Mouse (Mus musculus): ENCODE results near the gene Sod3. TPM values are rescaled to one million over a fixed set of nuclear protein-coding genes. Genes with fewer than 3 reads are reported as not detected.

Gene Sod3
- total and polyA plus RNA-seq, 3 experiments = not detected

DNA sequence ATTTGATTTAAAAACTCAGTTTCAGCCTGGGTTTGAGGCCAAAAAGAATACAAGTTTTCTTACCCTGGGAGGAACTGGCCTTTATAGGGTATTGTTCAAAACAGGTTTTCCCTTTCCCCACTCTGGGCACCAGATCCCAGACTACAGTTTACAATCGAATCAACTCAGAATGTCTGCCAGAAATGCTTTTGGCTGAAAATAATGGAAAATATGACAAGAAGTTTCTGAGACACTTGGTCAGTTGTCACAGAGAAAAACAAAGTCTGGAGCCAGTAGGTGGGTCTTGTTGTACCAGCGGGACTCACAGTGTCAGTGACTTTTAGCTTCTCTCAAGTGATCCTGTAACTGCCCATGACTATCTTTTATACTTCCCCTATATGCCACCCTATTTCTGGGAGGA is 13.1 kb upstream of the Sod3 start:
- no peaks in the 10 kb centered on the region for H3K27me3 ChIP-seq (ENCODE audit: control insufficient read depth in 1 of 2, insufficient read depth in 2 of 2, low read length in 2 of 2)
- H3K79me2 ChIP-seq (ENCODE audit: control insufficient read depth, insufficient read depth, low read length, poor library complexity) = no peaks in the 10 kb centered on the region
- no peaks in the 10 kb centered on the region for H3K9me3 ChIP-seq (replicated peaks; ENCODE audit: insufficient read depth, low read length)
- H3K9ac ChIP-seq (ENCODE audit: control insufficient read depth, low read depth, low read length, poor library complexity, severe bottlenecking) = no peak overlapping the region
- no peak for DNase-seq (ENCODE audit: low read depth, low spot score)
- no peaks in the 10 kb centered on the region for H3K4me1 ChIP-seq (ENCODE audit: control insufficient read depth in 1 of 2, insufficient read depth in 2 of 2, low read length in 2 of 2)
- no peak overlapping the region for H3K4me3 ChIP-seq (ENCODE audit: control insufficient read depth in 1 of 2, insufficient read depth in 1 of 2, low read depth in 2 of 2, low read length in 2 of 2)
- no peak for TF ChIP-seq POLR2AphosphoS5 (IDR thresholded peaks at IDR 0.05; ENCODE audit: borderline replicate concordance, low read depth, low read length)
- no peak for TF ChIP-seq SMC3 (IDR thresholded peaks at IDR 0.05; ENCODE audit: low read depth, low read length)
- H3K27ac ChIP-seq (ENCODE audit: control insufficient read depth, low read depth, low read length) = no peak overlapping the region
- H3K36me3 ChIP-seq (ENCODE audit: control insufficient read depth in 1 of 2, insufficient read depth in 2 of 2, low read length in 2 of 2) = no peaks in the 10 kb centered on the region

DNA sequence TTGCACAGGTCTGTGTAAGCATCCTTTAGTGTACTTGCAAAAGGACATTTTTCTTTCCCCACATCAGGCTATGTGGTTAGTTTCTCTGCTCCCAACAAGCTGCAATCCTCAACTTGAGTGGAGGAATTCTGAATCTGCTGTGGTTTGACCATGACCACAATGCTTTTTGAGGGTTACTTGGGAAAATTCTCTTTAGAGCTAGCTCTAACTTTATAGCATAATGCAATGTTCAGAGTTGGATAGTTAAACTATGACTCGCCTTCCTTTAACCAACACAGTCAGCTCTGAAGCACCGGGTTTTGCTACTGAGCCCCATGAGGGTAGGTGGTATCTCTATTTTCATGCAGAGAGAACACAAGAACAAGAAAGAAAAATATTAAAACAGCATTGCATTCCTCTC is 12.0 kb upstream of the Sod3 start:
- H3K27me3 ChIP-seq (ENCODE audit: control insufficient read depth in 1 of 2, insufficient read depth in 2 of 2, low read length in 2 of 2) = no peaks in the 10 kb centered on the region
- H3K27ac ChIP-seq (ENCODE audit: control insufficient read depth, low read depth, low read length) = no peak overlapping the region
- no peaks in the 10 kb centered on the region for H3K9me3 ChIP-seq (replicated peaks; ENCODE audit: insufficient read depth, low read length)
- TF ChIP-seq ELF1 (IDR thresholded peaks at IDR 0.05; ENCODE audit: low read depth, low read length) (no peak), MAX (IDR thresholded peaks at IDR 0.05; ENCODE audit: low read length) (no peak), ZKSCAN1 (IDR thresholded peaks at IDR 0.05; ENCODE audit: low read depth, low read length) (no peak), ZNF384 (IDR thresholded peaks at IDR 0.05; ENCODE audit: low read depth, low read length) (no peak), RAD21 (IDR thresholded peaks at IDR 0.05; ENCODE audit: low read depth, low read length) (no peak), GATA1 (IDR thresholded peaks at IDR 0.05; ENCODE audit: low read depth, low read length) (no peak), SMC3 (IDR thresholded peaks at IDR 0.05; ENCODE audit: low read depth, low read length) (no peak), TBP (IDR thresholded peaks at IDR 0.05; ENCODE audit: low read depth, low read length) (no peak), ETS1 (IDR thresholded peaks at IDR 0.05; ENCODE audit: low read depth, low read length) (no peak), TCF12 (IDR thresholded peaks at IDR 0.05; ENCODE audit: low read depth, low read length) (no peak), SIN3A (IDR thresholded peaks at IDR 0.05; ENCODE audit: low read length) (no peak), USF1 (IDR thresholded peaks at IDR 0.05; ENCODE audit: low read depth, low read length) (no peak), CHD2 (IDR thresholded peaks at IDR 0.05; ENCODE audit: low read length) (no peak), GABPA (IDR thresholded peaks at IDR 0.05; ENCODE audit: low read depth, low read length) (no peak), MAFK (IDR thresholded peaks at IDR 0.05; ENCODE audit: borderline replicate concordance, low read depth, low read length) (no peak), POLR2AphosphoS5 (IDR thresholded peaks at IDR 0.05; ENCODE audit: borderline replicate concordance, low read depth, low read length) (no peak)
- no peaks in the 10 kb centered on the region for H3K36me3 ChIP-seq (ENCODE audit: control insufficient read depth in 1 of 2, insufficient read depth in 2 of 2, low read length in 2 of 2)
- H3K9ac ChIP-seq (ENCODE audit: control insufficient read depth, low read depth, low read length, poor library complexity, severe bottlenecking) = no peak overlapping the region
- no peak overlapping the region for H3K4me3 ChIP-seq (ENCODE audit: control insufficient read depth in 1 of 2, insufficient read depth in 1 of 2, low read depth in 2 of 2, low read length in 2 of 2)
- H3K79me2 ChIP-seq (ENCODE audit: control insufficient read depth, insufficient read depth, low read length, poor library complexity) = no peaks in the 10 kb centered on the region
- DNase-seq (ENCODE audit: low read depth, low spot score) = no peak
- H3K4me1 ChIP-seq (ENCODE audit: control insufficient read depth in 1 of 2, insufficient read depth in 2 of 2, low read length in 2 of 2) = no peaks in the 10 kb centered on the region

DNA sequence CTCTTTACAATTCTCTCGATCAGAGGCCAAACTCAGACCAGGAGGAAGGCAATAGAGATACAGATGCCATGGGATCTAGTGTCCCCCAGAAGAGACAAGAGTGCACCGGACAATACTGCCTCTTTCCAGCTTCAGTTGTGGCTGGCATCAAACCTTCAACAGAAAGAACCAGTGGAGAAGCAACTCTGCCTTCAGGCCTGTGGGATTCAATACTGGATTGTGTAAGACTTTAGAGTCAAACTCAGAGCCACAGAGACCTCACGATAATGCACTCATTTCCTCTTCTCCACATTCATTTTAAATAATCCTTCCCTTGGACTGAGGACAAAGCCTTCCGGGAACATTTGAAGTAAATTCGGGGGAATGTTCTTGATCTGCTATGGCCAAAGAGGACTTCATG is 10.9 kb upstream of the Sod3 start:
- no peak for DNase-seq (ENCODE audit: low read depth, low spot score)
- H3K9me3 ChIP-seq (replicated peaks; ENCODE audit: insufficient read depth, low read length) = no peaks in the 10 kb centered on the region
- no peaks in the 10 kb centered on the region for H3K79me2 ChIP-seq (ENCODE audit: control insufficient read depth, insufficient read depth, low read length, poor library complexity)
- H3K4me1 ChIP-seq (ENCODE audit: control insufficient read depth in 1 of 2, insufficient read depth in 2 of 2, low read length in 2 of 2) = no peaks in the 10 kb centered on the region
- no peaks in the 10 kb centered on the region for H3K36me3 ChIP-seq (ENCODE audit: control insufficient read depth in 1 of 2, insufficient read depth in 2 of 2, low read length in 2 of 2)
- H3K4me3 ChIP-seq (ENCODE audit: control insufficient read depth in 1 of 2, insufficient read depth in 1 of 2, low read depth in 2 of 2, low read length in 2 of 2) = no peak overlapping the region
- H3K27ac ChIP-seq (ENCODE audit: control insufficient read depth, low read depth, low read length) = no peak overlapping the region
- TF ChIP-seq GATA1 (IDR thresholded peaks at IDR 0.05; ENCODE audit: low read depth, low read length) (no peak), USF2 (IDR thresholded peaks at IDR 0.05; ENCODE audit: borderline replicate concordance in 1 of 2, insufficient read depth in 1 of 2, low read depth in 1 of 2, low read length in 2 of 2) (no peak), TCF12 (IDR thresholded peaks at IDR 0.05; ENCODE audit: low read depth, low read length) (no peak)
- no peak overlapping the region for H3K9ac ChIP-seq (ENCODE audit: control insufficient read depth, low read depth, low read length, poor library complexity, severe bottlenecking)
- no peaks in the 10 kb centered on the region for H3K27me3 ChIP-seq (ENCODE audit: control insufficient read depth in 1 of 2, insufficient read depth in 2 of 2, low read length in 2 of 2)

Measured in MEL (cell line).